Mouse (Mus musculus) midbrain, embryonic 11.5 days (tissue): ENCODE results near the gene Ube2g1. TPM values are rescaled to one million over a fixed set of nuclear protein-coding genes. Genes with fewer than 3 reads are reported as not detected.

Experiments used
- ATAC-seq: fragments of 200-750 bp; cut with Nextera tagmentation; 2 replicates; pipeline ENCODE4 v1.8.0; 2017; ENCODE audit warnings: moderate TSS enrichment, moderate library complexity; ENCODE audit not compliant: low FRiP score
- DNase-seq: peaks from one replicate; pipeline ENCODE4 v3.0.0; 2015; ENCODE audit warnings: low spot score; ENCODE audit errors: missing footprints
- H3K27ac ChIP-seq: fragments of 300-500 bp; sonication (generic); 2 replicates; pipeline ENCODE4 v1.5.1; 2014; ENCODE audit warnings: low read depth, low read length
- H3K27me3 ChIP-seq: fragments of 300-500 bp; sonication (generic); 2 replicates; pipeline ENCODE4 v1.6.1; 2014; ENCODE audit warnings: mild to moderate bottlenecking, low read length, moderate library complexity, mixed read lengths; ENCODE audit not compliant: control insufficient read depth, insufficient read depth
- H3K36me3 ChIP-seq: fragments of 300-500 bp; sonication (generic); 2 replicates; pipeline ENCODE4 v1.6.1; 2014; ENCODE audit warnings: mild to moderate bottlenecking, low read length, moderate library complexity, mixed read lengths; ENCODE audit not compliant: control insufficient read depth, insufficient read depth
- H3K4me1 ChIP-seq: fragments of 300-500 bp; sonication (generic); 2 replicates; pipeline ENCODE4 v1.6.1; 2014; ENCODE audit warnings: low read length; ENCODE audit not compliant: control insufficient read depth, insufficient read depth
- H3K4me2 ChIP-seq: fragments of 300-500 bp; sonication (generic); 2 replicates; pipeline ENCODE4 v1.6.1; 2014; ENCODE audit warnings: mild to moderate bottlenecking, moderate library complexity
- H3K4me3 ChIP-seq: fragments of 300-500 bp; sonication (generic); 2 replicates; pipeline ENCODE4 v1.5.1; 2014; ENCODE audit warnings: low read depth, low read length
- H3K9ac ChIP-seq: fragments of 300-500 bp; sonication (generic); 2 replicates; pipeline ENCODE4 v1.6.1; 2014; ENCODE audit warnings: low read length
- H3K9me3 ChIP-seq: fragments of 300-500 bp; sonication (generic); 2 replicates; pipeline ENCODE4 v1.6.1; 2016; ENCODE audit warnings: low read length; ENCODE audit not compliant: control insufficient read depth
- WGBS: fragments of 180-500 bp; shearing (Covaris S2); extraction: QIAGEN DNeasy Blood & Tissue Kit; methylation state at CpG from one replicate; pipeline ENCODE4 v1.1.7; 2014; 5-methylcytosine and 5-hydroxymethylcytosine counted together
- polyA plus RNA-seq: library from polyadenylated mRNA; unstranded; fragments of >200 nt; fragmentation: Nextera tagmentation; extraction: Ambion mirVana; gene quantifications from 2 replicates; pipeline ENCODE4 v1.2.1, GENCODE M21; 2014

The Ube2g1 gene
- 121 and 137 TPM in 2 replicates for polyA plus RNA-seq

DNA sequence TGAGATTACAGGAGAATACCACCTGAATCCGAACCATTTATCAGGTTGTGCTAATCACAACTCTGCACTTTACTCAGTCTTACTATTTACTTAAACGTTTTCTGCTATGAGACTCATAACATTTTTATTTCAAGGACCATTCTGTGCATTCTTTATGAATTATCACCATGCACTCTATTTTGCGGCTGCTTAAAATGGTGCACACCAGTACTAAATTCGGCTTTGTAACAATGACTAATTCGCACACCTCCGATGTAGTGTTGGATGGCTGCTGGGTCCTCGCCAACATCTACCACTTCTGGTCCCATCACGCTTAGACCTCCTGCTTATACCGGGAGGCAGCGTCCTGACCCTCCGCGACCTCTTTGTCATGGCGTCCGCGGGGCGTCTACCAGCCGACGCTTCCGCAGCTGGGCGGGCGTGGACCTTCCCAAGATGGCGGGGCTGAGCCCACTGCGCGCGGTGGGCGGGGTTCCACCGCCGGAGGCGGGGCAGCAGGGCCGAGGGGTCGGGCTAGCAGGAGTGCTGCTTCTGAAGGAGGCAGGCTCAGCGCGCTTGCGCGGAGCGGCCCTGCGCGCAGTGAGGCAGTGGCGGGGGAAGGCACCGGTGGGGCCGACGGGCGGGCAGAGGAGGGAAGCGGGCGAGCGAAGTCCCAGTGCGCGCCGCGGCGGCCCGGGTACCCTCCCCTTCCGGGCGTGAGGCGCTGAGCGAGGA is at the start of gene Ube2g1:
TSS of gene Ube2g1 (plus strand) at position 590 of the 714 bp plus-strand sequence.
- H3K4me3 ChIP-seq = peak within 1 kb of the TSS; percentile 97
- no peaks in the 10 kb centered on the region for H3K36me3 ChIP-seq
- H3K4me1 ChIP-seq = peaks cover 8% of the 10 kb centered on the region
- H3K9ac ChIP-seq = peak within 1 kb of the TSS; percentile 98
- ATAC-seq = peak; percentile 94
- DNase-seq = peak; percentile 100
- H3K9me3 ChIP-seq = no peaks in the 10 kb centered on the region
- peak within 1 kb of the TSS; percentile 59 for H3K4me2 ChIP-seq
- H3K27ac ChIP-seq = peak within 1 kb of the TSS; percentile 96
- H3K27me3 ChIP-seq = no peaks in the 10 kb centered on the region
- 2% methylated on average over 48 of the region's 56 CpGs for WGBS

DNA sequence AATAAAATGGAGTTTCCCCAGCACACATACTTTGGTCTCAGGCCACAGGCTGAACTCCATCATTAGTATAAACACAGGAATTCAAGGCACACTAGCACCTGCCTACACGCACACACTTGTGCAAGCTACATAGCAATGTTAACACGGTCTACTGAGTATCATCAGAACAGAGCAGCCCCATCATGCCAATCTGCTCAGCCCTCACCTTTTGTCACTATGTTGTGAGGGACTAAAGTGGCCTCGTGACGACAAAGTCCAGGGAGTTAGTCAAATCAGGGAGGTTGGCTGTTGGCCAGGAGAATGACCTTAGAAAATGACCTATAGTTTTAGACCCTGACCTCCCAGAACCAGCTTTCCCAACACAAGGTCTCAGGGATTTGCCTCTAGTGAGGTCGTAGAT is 48.9 kb upstream of the Ube2g1 start:
- Histone ChIP-seq H3K27ac (no peak overlapping the region), H3K4me2 (no peak overlapping the region), H3K36me3 (no peaks in the 10 kb centered on the region), H3K9ac (no peak overlapping the region), H3K4me1 (no peaks in the 10 kb centered on the region), H3K4me3 (no peak overlapping the region), H3K9me3 (no peaks in the 10 kb centered on the region), H3K27me3 (no peaks in the 10 kb centered on the region)
- WGBS = 74% methylated on average over 5 of the region's 5 CpGs
- DNase-seq (no peak), ATAC-seq (no peak)

DNA sequence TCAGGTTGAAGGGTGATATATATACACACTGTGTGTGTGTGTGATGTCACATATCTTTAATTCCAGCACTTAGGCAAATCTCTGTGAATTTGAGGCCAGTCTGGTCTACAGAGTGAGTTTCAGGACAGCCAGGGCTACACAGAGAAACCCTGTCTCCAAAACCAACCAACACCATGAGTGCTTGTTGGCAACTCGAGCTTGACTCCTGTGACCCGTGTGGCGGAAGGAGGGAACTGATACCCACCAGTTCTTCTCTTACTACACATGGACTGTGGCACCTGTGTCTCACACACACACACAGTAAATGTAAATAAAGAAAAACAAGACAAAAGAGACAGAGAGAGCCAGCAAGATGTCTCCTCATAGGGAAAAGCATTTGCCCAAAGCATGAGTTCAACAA is 46.4 kb upstream of the Ube2g1 start:
- H3K9me3 ChIP-seq = no peaks in the 10 kb centered on the region
- no peak for DNase-seq
- H3K36me3 ChIP-seq = no peaks in the 10 kb centered on the region
- no peak overlapping the region for H3K4me2 ChIP-seq
- H3K9ac ChIP-seq = no peak overlapping the region
- no peak for ATAC-seq
- H3K4me3 ChIP-seq = no peak overlapping the region
- no peaks in the 10 kb centered on the region for H3K4me1 ChIP-seq
- H3K27me3 ChIP-seq = no peaks in the 10 kb centered on the region
- 68% methylated on average over 3 of the region's 3 CpGs for WGBS
- no peak overlapping the region for H3K27ac ChIP-seq

DNA sequence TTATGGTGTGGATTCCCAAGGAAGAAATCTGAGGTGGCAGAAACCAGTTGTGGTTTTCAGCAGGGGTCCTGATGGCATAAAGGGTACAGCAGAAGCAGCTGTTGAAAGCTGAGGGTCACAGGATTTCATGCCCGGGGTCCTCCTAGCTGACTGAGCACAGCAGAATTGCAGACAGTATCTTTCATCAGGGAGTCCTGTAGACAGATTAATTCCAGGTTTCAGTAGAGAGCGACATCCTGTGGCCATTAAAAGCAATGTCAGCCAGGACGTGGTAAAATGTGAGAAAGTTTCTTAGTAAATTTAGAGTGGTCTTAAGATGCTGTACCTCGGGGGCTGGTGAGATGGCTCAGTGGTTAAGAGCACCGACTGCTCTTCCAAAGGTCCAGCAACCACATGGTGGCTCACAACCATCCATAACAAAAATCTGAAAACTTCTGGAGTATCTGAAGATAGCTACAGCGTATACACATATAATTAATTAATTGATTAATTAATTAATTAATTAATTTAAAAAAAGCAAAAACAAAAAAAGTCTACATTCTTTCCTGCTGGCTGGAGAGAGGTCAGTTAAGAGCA is 42.8 kb upstream of the Ube2g1 start:
- no peaks in the 10 kb centered on the region for H3K36me3 ChIP-seq
- H3K9me3 ChIP-seq = no peaks in the 10 kb centered on the region
- H3K4me3 ChIP-seq = no peak overlapping the region
- no peaks in the 10 kb centered on the region for H3K27me3 ChIP-seq
- H3K27ac ChIP-seq = no peak overlapping the region
- ATAC-seq = peak; percentile 55; the same call in 1 of the 2 replicates
- whole genome bisulfite sequencing = 26% methylated on average over 6 of the region's 6 CpGs
- peak; percentile 92 for DNase-seq
- no peak overlapping the region for H3K9ac ChIP-seq
- no peaks in the 10 kb centered on the region for H3K4me1 ChIP-seq
- no peak overlapping the region for H3K4me2 ChIP-seq

DNA sequence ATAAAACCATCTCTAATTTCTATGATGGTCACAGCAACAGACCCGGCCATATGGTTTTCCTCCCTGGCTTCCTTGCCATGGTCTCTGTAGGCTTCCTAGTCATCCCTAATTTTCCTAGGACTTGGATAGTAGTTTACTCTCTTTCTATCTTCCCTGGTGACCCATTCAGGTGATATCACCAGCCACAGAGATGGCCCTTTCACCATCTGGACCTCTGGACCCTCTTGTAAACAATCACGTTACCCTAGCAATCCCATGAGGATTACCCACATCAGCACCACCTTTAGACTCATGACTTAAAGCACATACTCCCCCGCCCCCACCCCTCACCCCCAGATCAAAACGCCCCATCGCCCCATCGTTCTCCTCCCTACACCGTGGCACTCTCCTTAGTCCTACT is 40.8 kb upstream of the Ube2g1 start:
- 74% methylated on average over 7 of the region's 7 CpGs for WGBS
- no peaks in the 10 kb centered on the region for H3K27me3 ChIP-seq
- H3K9me3 ChIP-seq = no peaks in the 10 kb centered on the region
- H3K27ac ChIP-seq = no peak overlapping the region
- ATAC-seq = no peak
- H3K4me3 ChIP-seq = no peak overlapping the region
- H3K36me3 ChIP-seq = no peaks in the 10 kb centered on the region
- no peak overlapping the region for H3K4me2 ChIP-seq
- no peak overlapping the region for H3K9ac ChIP-seq
- DNase-seq = no peak
- no peaks in the 10 kb centered on the region for H3K4me1 ChIP-seq

DNA sequence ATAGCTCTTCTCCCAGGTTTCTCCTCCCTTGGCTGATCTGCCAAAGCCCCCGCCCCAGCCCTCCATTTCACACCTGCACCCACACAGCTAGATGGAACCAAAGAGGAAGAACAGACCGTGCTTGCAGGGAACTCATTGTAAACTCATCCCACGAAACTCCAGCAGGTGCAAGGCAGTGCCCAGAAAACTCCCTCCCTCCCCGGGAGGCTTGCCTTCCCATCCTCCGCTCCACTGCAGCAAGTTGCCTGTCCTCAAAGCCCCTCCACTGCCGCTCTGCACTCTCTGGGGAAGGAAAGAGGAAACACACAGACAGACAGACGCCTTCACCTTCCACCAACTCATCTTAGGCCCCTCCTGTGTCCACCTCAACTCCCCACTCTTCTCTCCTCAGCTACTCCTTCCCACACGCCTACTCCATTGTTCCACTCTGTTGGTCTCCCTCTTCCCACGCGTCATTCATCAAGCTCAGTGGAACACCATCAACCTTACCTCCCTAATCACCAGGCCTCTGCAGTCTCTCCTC is 40.2 kb upstream of the Ube2g1 start:
- 45% methylated on average over 10 of the region's 10 CpGs for WGBS
- Histone ChIP-seq H3K9ac (no peak overlapping the region), H3K9me3 (no peaks in the 10 kb centered on the region), H3K36me3 (no peaks in the 10 kb centered on the region), H3K4me2 (no peak overlapping the region), H3K4me1 (no peaks in the 10 kb centered on the region), H3K27me3 (no peaks in the 10 kb centered on the region), H3K4me3 (no peak overlapping the region), H3K27ac (no peak overlapping the region)
- DNase-seq = no peak
- ATAC-seq = no peak

DNA sequence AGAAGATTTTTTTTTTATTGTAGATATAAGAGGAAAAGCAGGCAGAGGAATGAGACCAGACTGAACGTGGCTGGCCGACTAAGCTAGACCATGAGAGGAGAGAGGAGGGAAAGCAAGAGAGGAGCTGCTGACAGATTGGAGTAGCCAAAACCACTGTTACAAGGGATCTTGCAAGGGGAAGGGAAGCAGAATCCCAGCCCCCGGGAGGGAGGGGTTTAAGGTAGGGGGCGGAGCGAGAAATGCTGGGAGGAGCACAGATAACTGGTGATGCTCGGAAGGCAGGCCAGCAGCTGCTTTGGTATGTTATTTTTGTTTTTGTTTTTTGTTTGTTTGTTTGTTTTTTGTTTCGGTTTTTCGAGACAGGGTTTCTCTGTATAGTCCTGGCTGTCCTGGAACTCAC is 38.0 kb upstream of the Ube2g1 start:
- no peak overlapping the region for H3K9ac ChIP-seq
- H3K4me2 ChIP-seq = no peak overlapping the region
- no peak overlapping the region for H3K27ac ChIP-seq
- WGBS = 64% methylated on average over 8 of the region's 8 CpGs
- H3K4me3 ChIP-seq = no peak overlapping the region
- H3K36me3 ChIP-seq = no peaks in the 10 kb centered on the region
- ATAC-seq = no peak
- H3K4me1 ChIP-seq = no peaks in the 10 kb centered on the region
- no peak for DNase-seq
- H3K9me3 ChIP-seq = no peaks in the 10 kb centered on the region
- no peaks in the 10 kb centered on the region for H3K27me3 ChIP-seq

DNA sequence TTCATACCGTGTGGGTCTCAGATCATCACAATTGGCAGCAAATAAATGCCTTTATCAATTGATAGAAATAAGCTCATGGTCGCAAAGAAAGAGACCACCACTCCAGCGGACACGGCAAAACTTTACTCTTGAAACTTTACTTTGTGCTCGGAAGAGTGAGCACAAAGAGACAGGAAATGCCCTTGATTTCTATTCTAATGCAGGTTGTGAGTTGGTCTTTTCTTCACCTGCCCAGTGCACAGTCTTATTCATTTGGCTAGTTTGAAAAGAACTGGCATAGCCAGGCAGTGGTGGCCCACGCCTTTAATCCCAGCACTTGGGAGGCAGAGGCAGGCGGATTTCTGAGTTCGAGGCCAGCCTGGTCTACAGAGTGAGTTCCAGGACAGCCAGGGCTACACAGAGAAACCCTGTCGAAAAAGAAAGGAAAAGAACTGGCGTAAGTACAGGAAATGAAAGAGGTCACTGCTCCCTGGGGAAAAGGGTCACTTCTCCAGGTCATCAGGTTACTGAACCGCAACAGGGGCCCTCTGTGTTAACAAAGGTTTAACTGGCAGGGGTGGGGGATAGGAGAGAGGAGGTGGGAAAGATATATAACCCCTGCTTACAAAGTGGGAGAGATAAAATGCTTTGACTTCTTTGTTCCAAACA is 37.3 kb upstream of the Ube2g1 start:
- peak; percentile 69 for DNase-seq
- Histone ChIP-seq H3K9ac (peak overlapping the region; percentile 16; the same call in 1 of the 2 replicates), H3K27me3 (no peaks in the 10 kb centered on the region), H3K4me3 (no peak overlapping the region), H3K36me3 (no peaks in the 10 kb centered on the region), H3K9me3 (no peaks in the 10 kb centered on the region), H3K4me2 (no peak overlapping the region), H3K4me1 (no peaks in the 10 kb centered on the region), H3K27ac (no peak overlapping the region)
- 65% methylated on average over 11 of the region's 11 CpGs for WGBS
- no peak for ATAC-seq
